9 mouse cellular contexts compared by ENCODE assay signal in genomic region chr3:123159139-123159824, GRCm38 (mm10).
DNase-seq lines count a peak whose midpoint lies in the region; ATAC-seq and TF ChIP-seq lines count a peak whose summit lies in the region.
"Had no signal": no experiment of that assay in that cellular context is flagged by ENCODE, and none has a peak within 500 bp of the region (broad histone marks: within the 10 kb centered on the region; RNA-seq: fewer than 3 reads in every experiment).

No protein-coding gene starts in this region.

- H3K4me3 ChIP-seq in midbrain, postnatal 0 days (ENCODE audit: low read depth, low read length): no peak overlapping the region
- H3K4me3 ChIP-seq: embryonic facial prominence, embryonic 12.5 days had no signal

- H3K9ac ChIP-seq in midbrain, postnatal 0 days (replicated peaks; ENCODE audit: low read length, poor library complexity, severe bottlenecking): no peak overlapping the region
- H3K9ac ChIP-seq: embryonic facial prominence, embryonic 12.5 days had no signal

- DNase-seq in thymus, postnatal 14 days: peak; percentile 14
- no peak for DNase-seq in thymus, postnatal 36 days
- DNase-seq in cerebellum, postnatal 36 days: peak; percentile 14 to 25
- peak; percentile 55 for DNase-seq in gastrocnemius, postnatal 10 days
- DNase-seq in induced T-regulatory cell, adult 2 months (ENCODE audit: low read depth): peak; percentile 35
- peak; percentile 68 to 72 for DNase-seq in left cerebral cortex, postnatal 14 days (ENCODE audit: low spot score in 2 of 2)
- peak; percentile 83 for DNase-seq in midbrain, postnatal 0 days (ENCODE audit: low spot score)
- DNase-seq in testis, postnatal 14 days (ENCODE audit: low spot score): peak; percentile 46

- no peak overlapping the region for H3K4me2 ChIP-seq in midbrain, postnatal 0 days (ENCODE audit: low read depth, low read length, poor library complexity, severe bottlenecking)
- H3K4me2 ChIP-seq: embryonic facial prominence, embryonic 12.5 days had no signal

- H3K9me3 ChIP-seq in midbrain, postnatal 0 days (ENCODE audit: low read length): no peaks in the 10 kb centered on the region
- H3K9me3 ChIP-seq: embryonic facial prominence, embryonic 12.5 days had no signal

- intact Hi-C loops in left cerebral cortex, postnatal 14 days (cut with DNase I): loop anchor here (2.0 to 5.0 kb wide), 2 partner anchors 37 to 220 kb away; no protein-coding TSS in a partner anchor

- ATAC-seq in midbrain, postnatal 0 days (ENCODE audit: low FRiP score): 0 out of 2 replicates have a peak, but pooled peaks have one; percentile 47

- WGBS in midbrain, postnatal 0 days: 33% methylated on average over 9 of the region's 9 CpGs

- peak; percentile 91 for TF ChIP-seq CTCF in midbrain, postnatal 0 days (IDR thresholded peaks at IDR 0.05)

- H3K27me3 ChIP-seq in midbrain, postnatal 0 days (ENCODE audit: insufficient read depth, low read length): no peaks in the 10 kb centered on the region
- H3K27me3 ChIP-seq: embryonic facial prominence, embryonic 12.5 days had no signal

- no peaks in the 10 kb centered on the region for H3K4me1 ChIP-seq in midbrain, postnatal 0 days (ENCODE audit: insufficient read depth, low read length)

- H3K36me3 ChIP-seq in midbrain, postnatal 0 days (ENCODE audit: insufficient read depth, low read length): no peaks in the 10 kb centered on the region
- H3K36me3 ChIP-seq: embryonic facial prominence, embryonic 12.5 days had no signal

- no peak overlapping the region for H3K27ac ChIP-seq in midbrain, postnatal 0 days (ENCODE audit: low read depth, low read length)
- H3K27ac ChIP-seq: embryonic facial prominence, embryonic 12.5 days had no signal

Comparison
In these comparisons a context has a peak if more than half of its experiments do, and no peak if none do; other contexts are left out.
1. DNase-seq: peak in thymus, postnatal 14 days (single experiment), cerebellum, postnatal 36 days (2 of 2), gastrocnemius, postnatal 10 days (single experiment), induced T-regulatory cell, adult 2 months (single experiment), left cerebral cortex, postnatal 14 days (2 of 2), midbrain, postnatal 0 days (single experiment) and testis, postnatal 14 days (single experiment); none in thymus, postnatal 36 days (0 of 2).